Mouse (Mus musculus): ENCODE data around the gene 2310011J03Rik.

Gene 2310011J03Rik

DNA sequence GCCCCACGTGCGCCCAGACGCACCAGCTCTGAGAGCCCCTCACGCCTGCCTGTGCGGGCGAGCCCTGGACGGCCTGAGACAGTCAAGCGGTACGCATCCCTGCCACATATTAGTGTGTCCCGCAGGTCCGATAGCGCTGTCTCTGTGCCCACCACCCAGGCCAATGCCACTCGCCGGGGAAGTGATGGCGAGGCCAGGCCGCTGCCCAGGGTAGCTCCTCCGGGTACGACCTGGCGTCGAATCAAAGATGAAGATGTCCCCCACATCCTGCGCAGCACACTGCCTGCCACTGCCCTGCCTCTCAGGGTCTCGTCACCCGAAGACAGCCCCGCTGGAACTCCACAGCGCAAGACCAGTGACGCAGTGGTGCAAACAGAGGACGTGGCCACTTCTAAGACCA lies 5.0 kb downstream of the 2310011J03Rik start:
- no peak for ATAC-seq (ENCODE audit: low TSS enrichment)

DNA sequence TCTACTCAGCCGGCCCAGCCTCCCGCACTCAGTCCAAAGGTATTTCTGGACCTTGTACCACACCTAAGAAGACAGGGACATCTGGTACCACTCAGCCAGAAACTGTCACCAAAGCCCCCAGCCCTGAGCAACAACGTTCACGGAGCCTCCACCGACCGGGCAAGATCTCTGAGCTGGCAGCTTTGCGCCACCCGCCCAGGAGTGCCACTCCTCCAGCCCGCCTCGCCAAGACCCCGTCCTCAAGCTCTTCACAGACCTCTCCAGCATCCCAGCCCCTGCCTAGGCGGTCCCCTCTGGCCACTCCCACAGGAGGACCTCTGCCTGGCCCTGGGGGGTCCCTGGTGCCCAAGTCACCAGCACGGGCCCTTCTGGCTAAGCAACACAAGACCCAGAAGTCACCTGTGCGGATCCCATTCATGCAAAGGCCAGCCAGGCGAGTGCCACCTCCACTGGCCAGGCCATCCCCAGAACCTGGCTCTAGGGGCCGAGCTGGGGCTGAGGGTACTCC lies 5.8 kb downstream of the 2310011J03Rik start:
- ATAC-seq (ENCODE audit: low TSS enrichment): no peak

DNA sequence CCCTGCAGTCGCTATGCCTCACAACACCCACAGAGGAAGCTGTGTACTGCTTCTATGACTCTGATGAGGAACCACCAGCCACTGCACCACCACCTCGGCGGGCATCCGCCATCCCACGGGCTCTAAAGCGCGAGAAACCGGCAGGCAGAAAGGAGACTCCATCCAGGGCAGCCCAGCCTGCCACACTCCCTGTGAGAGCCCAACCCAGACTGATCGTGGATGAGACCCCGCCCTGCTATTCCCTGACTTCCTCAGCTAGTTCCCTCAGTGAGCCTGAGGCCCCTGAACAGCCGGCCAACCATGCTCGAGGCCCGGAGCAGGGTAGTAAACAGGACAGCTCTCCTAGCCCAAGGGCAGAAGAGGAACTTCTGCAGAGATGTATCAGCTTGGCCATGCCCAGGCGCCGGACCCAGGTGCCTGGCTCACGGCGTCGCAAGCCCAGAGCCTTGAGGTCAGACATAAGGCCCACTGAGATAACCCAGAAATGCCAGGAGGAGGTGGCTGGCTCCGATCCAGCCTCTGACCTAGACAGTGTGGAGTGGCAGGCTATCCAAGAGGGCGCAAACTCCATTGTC lies 6.6 kb downstream of the 2310011J03Rik start:
- no peak for ATAC-seq (ENCODE audit: low TSS enrichment)

DNA sequence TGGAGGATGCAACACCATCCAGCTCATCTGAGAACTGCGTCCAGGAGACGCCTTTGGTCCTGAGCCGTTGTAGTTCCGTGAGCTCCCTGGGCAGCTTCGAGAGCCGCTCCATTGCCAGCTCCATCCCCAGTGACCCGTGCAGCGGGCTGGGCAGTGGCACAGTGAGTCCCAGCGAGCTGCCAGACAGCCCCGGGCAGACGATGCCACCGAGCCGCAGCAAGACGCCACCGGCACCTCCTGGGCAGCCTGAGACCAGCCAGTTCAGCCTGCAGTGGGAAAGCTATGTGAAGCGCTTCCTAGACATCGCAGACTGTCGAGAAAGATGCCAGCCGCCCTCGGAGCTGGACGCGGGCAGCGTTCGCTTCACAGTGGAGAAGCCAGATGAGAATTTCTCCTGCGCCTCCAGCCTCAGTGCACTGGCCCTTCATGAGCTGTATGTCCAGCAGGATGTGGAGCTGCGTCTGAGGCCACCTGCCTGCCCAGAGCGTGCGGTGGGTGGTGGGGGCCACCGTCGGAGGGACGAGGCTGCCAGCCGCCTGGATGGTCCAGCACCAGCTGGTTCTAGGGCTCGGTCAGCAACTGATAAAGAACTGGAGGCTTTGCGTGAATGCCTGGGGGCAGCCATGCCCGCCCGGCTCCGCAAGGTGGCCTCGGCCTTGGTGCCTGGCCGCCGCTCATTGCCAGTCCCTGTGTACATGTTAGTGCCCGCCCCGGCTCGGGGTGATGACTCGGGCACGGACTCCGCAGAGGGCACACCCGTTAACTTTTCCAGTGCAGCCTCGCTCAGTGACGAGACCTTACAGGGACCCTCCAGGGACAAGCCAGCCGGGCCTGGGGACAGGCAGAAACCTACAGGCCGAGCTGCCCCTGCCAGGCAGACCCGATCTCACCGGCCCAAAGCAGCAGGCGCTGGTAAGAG lies 7.5 kb downstream of the 2310011J03Rik start:
- ATAC-seq (ENCODE audit: low TSS enrichment): no peak

DNA sequence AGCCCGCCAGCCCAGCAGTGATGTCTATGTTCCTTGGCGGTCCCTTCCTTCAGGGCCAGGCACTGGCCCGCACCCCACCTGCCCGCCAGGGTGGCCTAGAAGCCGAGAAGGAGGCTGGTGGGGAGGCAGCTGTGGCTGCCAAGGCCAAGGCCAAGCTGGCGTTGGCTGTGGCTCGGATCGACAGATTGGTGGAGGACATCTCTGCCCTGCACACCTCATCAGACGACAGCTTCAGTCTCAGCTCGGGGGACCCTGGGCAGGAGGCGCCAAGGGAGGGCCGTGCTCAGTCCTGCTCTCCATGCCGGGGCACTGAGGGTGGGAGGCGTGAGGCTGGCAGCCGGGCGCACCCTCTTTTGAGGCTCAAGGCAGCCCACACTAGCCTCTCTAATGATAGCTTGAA lies 8.8 kb downstream of the 2310011J03Rik start:
- ATAC-seq (ENCODE audit: low TSS enrichment): no peak

DNA sequence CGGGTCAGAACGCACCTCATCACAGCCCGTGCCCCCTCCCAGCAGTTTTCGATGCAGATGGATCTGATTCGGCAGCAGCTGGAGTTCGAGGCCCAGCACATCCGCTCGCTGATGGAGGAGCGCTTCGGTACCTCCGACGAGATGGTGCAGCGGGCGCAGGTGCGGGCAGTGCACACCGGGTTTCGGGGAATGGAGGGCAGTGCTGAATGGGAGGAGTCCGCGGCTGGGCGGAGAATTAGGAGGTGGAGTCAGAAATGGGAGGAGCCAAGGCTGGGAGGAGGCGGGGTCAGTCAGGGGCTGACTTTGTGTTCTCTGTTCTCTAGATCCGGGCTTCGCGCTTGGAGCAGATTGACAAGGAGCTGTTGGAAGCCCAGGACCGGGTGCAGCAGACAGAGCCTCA lies 15.5 kb downstream of the 2310011J03Rik start:
- no peak for ATAC-seq (ENCODE audit: low TSS enrichment)

DNA sequence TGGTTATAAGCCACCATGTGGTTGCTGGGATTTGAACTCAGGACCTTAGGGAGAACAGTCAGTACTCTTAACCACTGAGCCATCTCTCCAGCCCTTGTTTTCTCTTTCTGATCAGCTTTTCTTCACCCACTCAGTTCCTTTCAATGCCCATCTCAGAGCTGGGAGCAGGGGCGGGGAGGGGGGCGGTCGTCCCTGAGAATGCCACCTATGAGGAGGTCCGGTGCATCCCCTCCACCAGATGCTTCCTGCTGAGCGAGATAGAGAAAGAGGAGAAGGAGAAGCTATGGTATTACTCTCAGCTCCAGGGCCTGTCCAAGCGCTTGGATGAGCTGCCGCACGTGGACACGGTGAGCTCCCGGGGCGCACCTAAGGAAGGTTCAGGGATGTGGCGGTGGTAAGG lies 15.9 kb downstream of the 2310011J03Rik start:
- ATAC-seq (ENCODE audit: low TSS enrichment): no peak

DNA sequence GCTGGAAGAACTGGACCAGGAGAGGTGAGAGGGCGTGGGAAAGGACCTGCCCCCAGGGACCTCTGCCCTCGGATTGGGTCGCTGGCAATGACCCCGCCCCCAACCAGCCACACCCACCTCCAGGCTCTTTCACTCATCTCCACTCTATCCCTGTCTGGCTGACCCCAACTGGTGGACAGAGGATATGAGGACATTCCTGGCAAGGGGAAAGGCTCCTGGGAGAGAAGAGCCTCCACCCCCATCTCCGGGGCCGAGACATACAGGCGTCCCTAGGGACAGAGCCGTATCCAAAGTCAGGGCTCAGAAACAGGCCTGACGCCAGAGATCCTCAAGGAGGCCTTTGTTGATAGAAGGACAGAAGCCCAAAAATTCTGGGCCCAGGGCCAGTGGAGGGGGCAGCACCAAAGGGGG lies 17.9 kb downstream of the 2310011J03Rik start:
- ATAC-seq (ENCODE audit: low TSS enrichment): 0 out of 2 replicates have a peak, but pooled peaks have one; percentile 8

DNA sequence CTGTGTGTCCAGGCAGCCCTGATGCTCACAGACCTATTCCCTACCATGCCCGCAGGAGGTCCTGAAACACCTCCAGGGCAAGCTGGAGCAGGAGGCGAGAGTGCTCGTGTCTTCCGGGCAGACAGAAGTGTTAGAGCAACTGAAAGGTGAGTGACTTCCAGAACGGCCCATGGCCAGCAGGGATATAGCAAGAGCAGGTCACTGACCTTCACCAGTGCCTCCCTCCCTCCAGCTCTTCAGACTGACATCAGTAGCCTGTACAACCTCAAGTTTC lies 18.3 kb downstream of the 2310011J03Rik start:
- ATAC-seq (ENCODE audit: low TSS enrichment): no peak

DNA sequence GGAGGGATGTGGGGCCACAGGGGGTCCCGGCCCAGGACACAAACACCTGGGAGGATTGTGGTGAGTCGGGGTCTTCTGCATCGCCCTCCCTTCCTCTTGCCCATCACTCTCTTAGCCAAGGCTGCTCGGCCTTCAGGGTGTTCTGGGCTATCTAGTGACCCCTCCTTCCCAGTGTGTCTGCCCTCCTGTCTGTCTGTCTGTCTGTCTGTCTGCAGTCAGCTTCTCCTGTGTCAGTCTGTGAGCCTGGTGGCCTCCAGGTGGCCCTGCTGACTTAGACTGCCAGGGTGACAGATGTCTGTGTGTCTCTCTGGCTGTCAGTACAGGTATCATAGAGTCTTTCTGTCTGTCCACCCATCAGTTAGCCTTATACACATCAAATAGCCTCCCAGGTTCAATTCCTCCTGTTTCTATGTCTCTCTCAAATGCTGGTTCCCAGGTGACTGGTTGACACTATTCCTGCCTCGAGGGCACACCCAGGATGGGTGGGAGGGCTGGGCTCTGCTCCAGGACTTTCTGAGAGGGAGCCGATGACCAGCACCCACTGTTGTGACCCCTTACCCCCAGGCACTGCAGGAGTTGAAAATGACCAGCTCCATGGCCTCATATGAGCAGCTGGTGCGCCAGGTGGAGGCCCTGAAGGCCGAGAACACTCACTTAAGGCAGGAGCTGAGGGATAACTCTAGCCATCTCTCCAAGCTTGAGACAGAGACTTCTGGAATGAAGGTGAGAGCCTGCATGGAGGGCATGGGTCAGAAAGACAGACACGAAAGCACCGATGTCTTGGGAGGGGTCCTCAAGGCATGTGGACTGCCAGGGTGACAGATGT lies 18.9 kb downstream of the 2310011J03Rik start:
- ATAC-seq (ENCODE audit: low TSS enrichment): no peak

DNA sequence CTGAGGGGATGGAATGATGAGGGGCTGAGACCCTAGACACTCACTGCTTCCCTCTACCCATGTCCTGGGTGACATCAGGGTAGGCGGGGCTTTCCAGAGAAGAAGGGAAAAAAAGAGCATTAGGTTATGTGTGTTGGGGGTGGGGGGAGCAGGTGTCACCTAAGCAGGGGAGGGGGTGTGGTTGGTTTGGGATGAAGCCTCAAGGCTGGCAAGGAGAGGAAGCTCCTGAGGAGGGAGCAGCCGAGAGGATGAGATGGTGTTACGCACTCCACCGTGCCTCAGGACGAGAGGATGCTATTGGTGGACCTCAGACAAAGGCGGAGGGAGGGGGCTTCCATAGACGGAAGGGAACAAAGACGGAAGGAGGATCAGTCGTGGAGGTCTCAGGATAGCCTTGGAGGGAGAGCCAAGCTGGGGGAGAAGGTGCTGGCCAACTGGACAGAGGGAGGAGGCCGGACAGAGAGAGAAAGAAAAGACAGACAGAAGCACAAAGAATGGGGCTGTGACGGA lies 19.6 kb downstream of the 2310011J03Rik start:
- no peak for ATAC-seq (ENCODE audit: low TSS enrichment)

DNA sequence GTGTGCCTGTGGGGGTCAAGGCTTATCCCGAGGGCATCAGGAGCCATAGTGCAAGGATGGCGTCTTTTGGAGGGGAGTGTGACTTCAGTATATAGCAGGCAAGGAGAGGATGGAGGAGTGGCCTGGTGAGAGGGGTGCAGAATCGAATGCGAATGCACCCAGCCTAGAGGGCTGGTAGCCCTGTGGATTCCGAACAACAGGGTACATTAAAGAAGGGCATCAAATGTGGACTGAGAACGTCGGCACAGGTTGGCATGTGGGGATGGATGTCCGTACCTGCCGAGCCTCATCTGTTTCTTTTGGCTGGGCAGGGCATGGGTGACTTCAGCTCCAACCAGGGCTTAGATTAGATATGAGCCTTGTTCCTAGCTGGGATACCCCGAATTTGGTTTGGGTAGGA lies 20.5 kb downstream of the 2310011J03Rik start:
- no peak for ATAC-seq (ENCODE audit: low TSS enrichment)

DNA sequence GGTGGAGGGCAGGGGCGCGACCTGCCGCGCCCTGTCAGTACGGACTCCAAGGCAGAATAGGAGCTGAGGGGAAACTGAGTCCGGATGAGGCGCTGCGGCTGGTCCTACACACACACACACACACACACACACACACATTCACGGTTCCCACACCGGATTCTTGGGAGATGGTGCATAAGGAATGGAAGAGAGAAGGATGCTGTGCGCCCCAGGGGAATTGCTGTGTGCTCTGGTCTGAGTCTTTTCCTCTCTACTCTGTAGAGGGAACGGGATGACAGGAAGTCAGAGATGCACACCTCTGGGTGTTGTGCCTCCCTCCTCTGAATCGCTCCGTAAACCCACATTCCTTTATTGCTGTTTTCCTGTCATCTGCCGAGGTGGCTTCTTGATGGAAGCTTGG lies 21.0 kb downstream of the 2310011J03Rik start:
- peak; percentile 11; the same call in 1 of the 2 replicates for ATAC-seq (ENCODE audit: low TSS enrichment)

DNA sequence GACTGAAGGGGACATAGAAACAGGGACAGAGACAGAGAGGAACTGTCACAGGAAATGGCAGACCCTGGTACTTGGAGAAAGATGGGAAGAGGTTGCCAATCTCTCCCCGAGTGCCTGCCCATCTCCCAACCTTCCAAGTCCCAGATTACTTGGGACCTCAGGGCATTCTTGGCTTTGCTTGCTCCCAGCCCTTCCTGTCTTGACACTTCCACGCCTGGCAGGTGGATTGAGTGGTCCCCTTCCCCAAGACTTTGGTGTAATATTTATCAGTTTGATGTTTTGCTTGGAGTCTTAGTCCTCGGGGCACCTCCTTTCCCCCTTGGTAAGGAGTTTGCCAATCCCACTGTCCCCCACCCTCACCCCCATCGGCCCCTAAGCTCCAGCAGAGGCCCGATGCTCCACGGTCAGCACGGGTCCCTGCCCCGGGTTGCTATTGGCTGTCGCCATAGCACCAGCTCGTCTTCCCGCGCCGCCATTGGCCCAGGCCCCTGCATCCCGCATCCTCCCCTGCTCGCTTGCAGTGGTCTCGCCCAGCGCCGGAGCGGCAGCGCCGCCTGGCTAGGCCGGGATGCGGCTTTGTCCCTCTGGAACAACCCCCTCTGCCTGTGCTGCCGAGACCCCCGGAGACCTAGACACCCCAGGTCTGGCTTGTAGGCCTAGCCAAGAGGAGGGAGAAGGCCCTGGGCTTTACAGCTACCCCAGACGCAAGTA lies 21.6 kb downstream of the 2310011J03Rik start:
- peak; percentile 67 for ATAC-seq (ENCODE audit: low TSS enrichment)

DNA sequence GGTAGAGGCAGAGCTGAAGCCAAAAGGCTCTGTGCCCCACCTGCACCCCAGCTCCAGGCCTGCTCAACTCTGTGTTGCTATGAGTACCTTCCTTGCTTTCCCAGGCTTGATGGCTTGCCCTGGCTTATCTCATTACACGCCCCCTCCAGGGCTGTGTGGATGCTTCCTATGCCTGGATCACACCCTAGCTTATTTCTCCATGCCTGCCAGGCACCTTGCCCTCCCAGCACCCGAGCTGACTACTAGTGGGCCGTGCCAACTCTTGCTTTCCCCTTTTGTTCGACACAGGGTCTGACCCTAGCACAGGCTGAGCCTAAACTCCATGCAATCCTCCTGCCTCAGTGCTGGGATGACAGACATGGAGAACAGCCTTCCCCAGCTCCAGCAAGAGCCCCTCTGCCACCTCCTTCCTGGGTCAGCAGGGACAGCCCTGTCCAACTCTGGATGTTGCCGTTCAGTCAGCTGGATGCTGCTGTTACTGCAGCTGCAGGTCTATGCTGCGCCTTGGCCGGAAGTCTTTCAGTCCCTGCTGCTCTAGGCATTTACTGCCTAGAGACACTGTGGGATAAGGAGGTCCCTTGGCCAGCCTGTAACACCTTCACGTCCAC lies 22.7 kb downstream of the 2310011J03Rik start:
- ATAC-seq (ENCODE audit: low TSS enrichment): no peak

DNA sequence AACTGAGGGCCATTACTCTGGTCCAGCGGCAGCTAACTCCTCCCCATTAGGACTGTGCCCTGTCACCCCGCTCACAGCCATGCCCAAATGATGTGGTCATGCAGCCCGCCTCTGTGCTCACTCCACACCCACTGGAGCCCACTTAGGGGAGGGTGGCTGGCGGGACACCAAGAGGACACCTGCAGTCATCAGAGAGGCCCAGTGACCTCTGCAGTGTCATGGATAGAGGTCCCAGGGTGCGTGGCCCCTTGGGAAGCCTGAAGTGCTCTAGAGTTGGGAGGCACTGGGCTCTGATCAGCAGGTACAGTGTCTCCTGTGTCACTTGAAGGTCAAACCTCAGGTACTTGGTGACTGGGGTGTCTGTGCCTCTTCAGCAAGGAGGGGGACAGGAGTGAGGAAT lies 23.5 kb downstream of the 2310011J03Rik start:
- ATAC-seq (ENCODE audit: low TSS enrichment): no peak

DNA sequence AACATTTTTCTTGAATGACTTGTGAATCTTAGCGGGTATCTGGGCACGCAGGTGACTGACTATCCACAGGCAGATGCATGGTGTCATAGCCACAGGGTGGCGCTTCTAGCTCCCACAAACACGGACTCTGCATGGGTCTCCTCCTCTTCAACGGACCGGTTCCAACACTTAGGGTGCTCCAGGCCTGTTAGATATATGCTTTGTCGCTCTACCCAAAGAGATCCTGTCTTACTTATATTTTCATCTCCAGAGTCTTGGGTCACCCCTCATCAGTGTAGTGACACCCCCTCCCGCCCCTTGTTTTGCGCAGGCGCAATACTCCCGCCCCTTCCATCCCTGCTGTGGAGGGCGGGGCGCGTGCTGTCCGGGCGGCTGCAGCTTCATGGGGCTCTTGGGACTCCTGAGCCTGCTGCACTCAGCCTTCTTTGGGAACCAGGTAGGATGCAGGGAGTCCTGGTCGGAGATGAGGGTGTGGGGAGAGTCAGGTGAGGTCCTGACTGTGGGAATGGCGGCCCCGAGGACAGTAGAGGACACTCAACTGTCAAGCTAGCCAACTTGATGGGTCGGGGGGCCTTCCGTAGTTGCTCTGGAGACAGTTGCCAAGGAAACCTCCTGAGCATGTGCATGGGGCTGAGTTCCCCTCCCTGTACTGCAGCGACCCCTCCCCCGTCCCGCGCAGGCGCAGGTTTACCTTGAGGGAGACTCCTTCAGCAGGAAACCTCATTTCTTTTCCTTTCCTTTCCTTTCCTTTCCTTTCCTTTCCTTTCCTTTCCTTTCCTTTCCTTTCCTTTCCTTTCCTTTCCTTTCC lies 24.5 kb downstream of the 2310011J03Rik start, which contains the start of gene Apc2:
TSS of gene Apc2 (plus strand) at position 360 of the 808 bp plus-strand sequence.
- peak; percentile 42 for ATAC-seq (ENCODE audit: low TSS enrichment)

DNA sequence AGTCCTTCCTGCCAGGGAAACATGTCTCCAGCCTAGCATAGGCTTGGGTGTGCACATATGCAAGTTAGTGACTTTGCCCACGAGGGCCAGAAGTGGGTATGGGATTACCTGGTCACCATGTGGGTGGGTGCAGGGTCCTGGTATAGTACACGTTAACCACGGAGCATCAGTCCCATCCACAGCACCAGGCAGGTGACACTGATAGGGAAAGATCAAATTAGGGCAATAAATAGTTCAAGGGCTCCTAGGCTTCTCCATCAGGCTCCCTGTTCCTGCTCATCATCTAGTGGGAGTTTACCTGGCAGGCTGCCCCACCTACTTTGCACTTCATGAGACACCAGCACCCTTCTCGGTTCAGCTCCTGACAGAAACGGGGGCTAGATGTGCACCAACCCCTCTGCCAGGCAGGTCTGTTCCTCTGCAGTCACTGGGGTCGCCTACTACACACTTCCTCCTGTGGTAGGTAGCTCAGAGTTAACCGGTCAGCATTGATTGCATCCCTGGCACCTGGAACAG lies 25.5 kb downstream of the 2310011J03Rik start:
- no peak for ATAC-seq (ENCODE audit: low TSS enrichment)

DNA sequence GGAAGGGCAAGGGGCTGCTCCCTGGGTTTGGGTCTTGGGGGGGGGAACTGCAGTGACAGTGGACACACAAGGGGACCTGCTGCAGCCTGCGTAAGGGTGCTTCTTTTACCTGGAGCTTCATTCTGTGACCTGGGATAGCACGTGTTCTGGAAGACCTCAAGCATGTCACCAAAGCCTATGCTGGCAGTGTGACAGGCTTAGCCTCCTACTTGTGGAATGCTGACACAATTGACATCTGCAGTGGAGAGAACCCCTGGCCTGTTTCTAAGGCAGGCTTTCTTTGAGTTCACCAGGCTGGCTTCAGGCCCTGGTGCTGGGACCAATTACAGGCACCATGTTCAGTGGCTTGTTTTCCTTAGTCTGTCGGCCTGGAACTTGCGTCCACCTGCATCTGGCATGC lies 26.0 kb downstream of the 2310011J03Rik start:
- no peak for ATAC-seq (ENCODE audit: low TSS enrichment)

DNA sequence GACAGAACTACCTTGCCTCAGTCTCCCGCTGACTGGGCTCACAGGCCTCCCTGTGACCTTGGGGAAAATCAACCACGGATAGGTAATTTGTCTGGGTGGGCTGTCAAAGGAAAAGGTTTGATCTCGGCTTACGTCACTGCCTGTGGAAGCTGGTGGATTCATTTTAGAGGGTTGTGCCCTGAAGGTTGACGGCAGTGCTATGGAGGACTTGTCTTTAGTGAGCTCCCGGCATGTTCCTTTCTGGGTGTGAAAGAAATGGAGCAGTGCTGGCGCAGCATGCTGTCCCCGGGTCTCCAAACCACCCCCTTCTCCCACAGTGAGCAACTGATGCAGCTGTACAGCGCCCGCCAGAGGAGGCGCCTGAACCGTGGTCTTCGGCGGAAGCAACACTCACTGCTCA lies 27.0 kb downstream of the 2310011J03Rik start:
- ATAC-seq (ENCODE audit: low TSS enrichment): no peak

Measured in frontal cortex, adult (tissue).